Mouse (Mus musculus): ENCODE measurements at regions not wholly inside any gene's neighbourhood (a gene's known extent, or its start where the extent isn't known, plus 50 kb on each side); places are given as distances from the start of the nearest gene placed in this dataset.
A peak's percentile ranks its signal among the peaks of the same experiment; 100 is the strongest.

DNA sequence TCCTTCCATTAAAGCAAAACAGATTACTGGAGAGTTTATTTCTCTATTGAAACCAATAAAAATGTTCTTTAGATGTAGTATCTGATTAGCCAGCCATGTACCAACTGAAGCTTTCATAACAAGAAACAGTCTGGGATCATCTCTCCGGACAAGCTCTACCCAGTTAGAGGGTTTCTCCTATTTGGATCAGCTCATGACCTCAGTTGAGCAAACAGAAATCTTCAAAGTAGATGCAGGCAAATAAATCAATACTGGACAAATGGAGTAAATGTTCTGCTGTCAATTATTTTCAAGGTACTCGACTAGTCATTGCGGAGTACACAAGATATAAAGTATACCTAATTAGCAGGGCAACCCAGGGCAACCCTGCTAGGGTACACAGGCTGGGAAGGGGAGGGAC lies 67.4 kb downstream of the Avpr1a start:
- ATAC-seq (replicated peaks; ENCODE audit: low FRiP score, low TSS enrichment, poor library complexity, severe bottlenecking), result no peak

DNA sequence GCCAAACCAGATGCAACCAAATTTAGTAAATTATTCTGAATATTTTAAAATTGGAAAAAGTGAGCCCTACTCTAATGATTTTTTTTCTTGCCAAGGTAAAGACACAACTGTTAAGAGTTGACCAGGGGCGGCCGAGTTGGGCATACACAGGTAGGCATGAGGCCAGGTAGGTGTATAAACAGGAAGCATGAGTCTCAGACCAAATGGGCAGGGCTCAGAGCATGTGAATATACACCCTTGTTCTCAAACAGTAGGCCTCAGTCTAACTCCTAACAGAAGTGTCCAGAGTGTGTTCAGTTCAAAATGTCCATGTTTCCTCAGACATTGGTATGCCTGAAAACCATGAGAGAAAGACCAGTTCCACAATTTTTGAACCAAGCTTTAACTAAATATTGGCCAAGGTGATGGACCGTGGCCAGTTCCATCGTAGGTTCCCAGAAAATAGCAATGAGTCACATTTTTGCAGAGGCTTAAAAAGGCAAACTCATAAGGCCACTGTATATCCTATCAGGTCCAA lies 71.0 kb downstream of the Avpr1a start:
- ATAC-seq (replicated peaks; ENCODE audit: low FRiP score, low TSS enrichment, poor library complexity, severe bottlenecking), result no peak

DNA sequence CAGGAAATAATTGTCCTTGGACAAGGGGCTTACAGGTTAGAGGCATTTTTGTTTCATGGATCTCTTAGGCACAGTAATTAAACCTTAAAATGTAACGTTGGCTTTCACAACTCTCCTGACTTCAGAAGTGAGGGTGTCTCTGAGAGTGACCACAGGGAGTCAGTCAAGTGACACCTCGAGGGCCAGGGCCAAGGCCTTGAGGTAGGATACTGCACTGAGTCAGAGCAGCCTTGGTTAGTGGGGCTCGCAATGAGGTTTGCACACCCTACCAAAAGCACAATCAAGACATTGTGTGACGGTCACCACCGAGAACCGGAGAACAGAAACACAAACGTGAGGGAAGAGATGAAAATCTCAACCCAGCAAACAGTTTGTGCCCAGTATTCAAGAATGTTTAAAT lies 71.7 kb downstream of the Avpr1a start:
- no peak for ATAC-seq (replicated peaks; ENCODE audit: low FRiP score, low TSS enrichment, poor library complexity, severe bottlenecking)

DNA sequence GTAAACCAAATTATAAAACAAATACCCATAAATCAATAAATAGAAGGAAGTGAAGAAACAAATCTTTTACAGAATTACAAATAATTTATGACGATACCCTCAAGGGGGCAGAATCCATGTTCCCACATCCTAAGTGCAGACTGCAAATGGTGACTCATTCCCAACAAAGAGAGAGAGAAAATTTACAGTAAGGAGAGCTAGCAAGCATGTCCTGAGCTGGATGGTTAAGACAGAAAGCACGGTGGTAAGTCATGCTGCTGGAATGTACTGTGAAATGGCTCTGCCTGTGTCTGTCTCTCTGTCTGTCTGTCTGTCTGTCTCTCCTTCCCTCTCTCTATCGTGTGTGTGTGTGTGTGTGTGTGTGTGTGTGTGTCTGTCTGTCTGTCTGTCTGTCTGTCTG lies 74.3 kb downstream of the Avpr1a start:
- ATAC-seq (replicated peaks; ENCODE audit: low FRiP score, low TSS enrichment, poor library complexity, severe bottlenecking), result no peak

DNA sequence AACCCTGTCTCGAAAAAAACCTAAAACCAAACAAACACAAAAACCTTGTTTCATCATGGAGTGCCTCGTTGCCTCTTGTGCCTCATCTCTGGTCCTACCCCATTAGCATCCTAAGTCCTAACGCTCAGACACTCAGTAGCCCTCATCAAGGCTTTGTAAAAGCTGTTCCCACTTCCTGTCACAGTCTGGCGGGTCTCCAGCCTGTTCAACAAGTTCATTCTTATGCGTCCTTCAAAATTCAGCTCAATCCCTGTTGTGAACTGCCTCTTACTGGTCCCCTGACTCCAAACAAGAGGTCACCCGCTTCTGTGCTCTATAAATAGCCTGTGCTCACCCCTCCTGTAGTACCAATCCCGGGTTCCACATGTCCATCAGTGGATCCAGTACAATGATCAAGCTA lies 77.1 kb downstream of the Avpr1a start:
- no peak for ATAC-seq (replicated peaks; ENCODE audit: low FRiP score, low TSS enrichment, poor library complexity, severe bottlenecking)

DNA sequence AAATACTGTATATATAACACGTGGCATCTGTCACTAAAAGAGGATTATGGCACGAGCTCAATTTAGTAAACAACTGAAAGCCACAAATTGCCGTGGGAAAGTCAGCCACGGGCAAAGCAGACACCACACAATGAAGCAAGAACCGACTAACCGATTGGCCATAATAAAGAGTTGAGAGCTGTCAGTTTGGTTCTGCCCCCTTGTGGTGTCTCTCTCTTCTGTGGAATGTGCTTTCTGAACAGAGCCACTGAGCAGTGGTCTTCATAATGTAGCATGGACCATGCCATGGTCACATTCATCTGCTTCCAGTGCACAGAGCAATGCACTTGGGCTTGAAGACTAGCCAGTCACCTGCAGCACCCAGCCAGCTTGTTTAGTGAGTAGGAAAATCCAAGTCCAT lies 77.5 kb downstream of the Avpr1a start:
- ATAC-seq (replicated peaks; ENCODE audit: low FRiP score, low TSS enrichment, poor library complexity, severe bottlenecking), result no peak

DNA sequence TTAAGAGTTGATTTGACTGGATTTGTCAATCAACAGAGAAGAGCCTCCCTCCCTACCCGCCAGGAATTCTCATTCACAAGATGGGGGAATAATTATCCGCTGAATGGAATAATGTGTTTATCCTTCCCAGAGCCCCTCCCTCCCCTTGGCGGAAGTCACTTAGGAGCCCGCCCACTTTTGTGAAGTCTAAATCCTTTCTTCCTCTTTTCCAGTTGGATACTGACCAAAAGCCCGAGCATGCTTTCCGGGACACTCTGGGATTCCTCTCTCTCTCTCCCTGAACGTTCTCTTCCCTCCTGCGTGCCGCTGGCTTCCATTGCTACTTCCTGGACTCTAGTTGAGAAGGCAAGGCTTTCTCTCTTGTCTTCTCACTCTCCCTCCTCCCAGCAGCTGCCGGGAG lies 79.9 kb downstream of the Avpr1a start:
- no peak for ATAC-seq (replicated peaks; ENCODE audit: low FRiP score, low TSS enrichment, poor library complexity, severe bottlenecking)

DNA sequence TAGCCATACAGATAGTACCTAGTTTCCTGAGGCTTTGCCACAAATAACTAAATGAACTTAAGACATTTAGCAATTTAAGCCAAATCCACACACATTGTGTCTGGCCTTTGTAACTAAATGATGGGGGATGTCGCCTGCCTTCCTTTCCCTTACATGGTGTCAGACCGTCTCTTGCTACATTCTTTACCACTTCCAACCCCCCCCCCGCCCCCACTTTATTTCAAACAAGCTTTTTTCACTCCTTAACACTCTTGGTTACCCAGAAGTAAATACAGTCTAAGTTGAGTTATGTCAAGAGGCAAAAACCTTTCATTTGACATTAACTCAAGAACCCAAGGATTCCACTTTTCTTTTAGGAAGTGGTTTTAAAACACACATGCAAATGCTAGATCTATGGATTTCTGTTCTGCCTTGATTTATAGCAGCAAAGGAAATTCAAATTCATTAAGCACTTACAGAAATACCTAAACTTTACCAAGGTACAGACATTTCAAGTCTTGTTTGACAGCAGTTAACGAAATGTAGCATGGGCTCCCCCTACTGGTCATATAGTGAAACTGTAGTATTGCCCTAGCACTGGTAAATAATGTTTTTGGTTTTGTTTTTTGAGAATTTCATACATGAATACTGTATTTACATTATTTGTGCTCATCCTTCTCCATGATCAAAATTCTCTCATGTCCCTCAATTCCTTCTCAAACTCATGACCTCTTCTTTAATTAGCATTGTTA lies 80.8 kb downstream of the Avpr1a start:
- ATAC-seq (replicated peaks; ENCODE audit: low FRiP score, low TSS enrichment, poor library complexity, severe bottlenecking), result peak; percentile 81

DNA sequence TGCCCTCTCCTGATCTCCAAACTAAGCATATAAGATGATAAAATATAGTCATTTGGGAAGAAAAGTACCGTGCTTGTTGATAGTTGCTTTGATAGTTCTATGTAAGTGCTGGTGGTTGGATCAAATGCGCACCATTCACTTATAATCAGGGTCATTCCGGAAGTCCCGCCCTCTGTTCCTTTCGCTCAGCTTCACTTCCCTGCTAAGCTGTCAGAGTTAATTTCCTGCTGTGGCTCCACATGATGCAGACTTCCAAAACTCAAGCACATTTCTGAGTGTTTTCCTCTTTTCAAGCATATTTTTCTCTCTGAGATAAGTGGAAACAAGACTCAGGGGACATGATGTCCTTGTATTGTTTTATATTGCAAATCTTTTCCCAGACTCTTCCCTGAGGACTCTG lies 86.4 kb downstream of the Avpr1a start:
- ATAC-seq (replicated peaks; ENCODE audit: low FRiP score, low TSS enrichment, poor library complexity, severe bottlenecking), result no peak

DNA sequence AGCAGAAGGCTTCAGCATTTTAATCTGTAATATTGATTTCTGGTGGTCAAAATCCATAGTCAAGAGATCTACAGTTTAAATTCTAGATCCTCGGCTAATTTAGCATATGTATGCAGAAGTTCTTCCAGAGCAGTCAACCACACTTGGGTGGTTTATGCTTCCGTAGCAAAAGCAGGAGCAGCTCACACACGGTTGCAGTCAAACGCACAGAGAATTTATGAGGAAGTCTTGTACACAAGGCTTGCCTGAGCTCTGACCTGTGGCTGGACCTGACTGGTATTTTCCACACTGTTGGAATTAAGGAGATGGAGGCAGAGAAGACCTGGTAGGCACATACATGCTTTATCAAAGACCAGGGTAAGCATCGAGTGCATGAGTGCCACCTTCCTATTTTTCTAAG lies 86.8 kb downstream of the Avpr1a start:
- no peak for ATAC-seq (replicated peaks; ENCODE audit: low FRiP score, low TSS enrichment, poor library complexity, severe bottlenecking)

DNA sequence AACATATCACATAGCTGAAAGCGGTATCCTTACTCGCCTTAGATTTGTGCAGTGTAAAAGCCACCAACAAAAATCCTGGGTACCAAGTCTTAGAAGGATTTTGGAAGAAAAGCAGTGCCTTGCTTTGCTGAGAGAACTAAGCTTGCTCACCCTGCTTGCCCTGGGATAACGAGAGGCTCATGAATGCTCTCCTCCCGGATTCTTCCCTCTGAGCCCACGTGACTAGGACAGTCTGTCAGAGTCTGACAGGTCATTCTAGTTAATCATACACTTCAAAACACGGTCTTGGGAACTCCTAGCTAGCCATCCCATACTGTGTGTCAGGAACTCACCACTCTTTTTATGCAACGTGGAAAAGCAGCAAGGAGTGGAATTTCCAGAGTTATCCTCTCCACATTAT lies 91.4 kb downstream of the Avpr1a start:
- no peak for ATAC-seq (replicated peaks; ENCODE audit: low FRiP score, low TSS enrichment, poor library complexity, severe bottlenecking)

DNA sequence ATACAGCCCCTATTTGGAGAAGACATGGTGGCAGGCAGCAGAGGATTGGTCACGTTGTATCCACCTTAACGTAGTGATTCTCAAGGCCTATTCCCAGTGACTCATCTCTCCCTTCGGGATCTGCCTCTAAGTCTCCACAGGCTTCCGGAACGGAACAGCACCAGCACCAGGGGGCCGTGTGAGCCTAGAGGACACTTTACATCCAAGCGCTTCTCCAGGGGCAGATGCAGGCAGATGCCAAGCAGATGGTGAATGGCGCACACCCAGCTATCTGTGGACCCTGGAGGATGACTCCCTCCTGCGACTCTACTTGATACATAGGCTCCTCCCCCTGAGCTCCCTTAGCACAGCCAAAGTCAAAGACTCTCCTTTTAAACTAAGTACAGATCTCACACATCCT lies 94.3 kb downstream of the Avpr1a start:
- ATAC-seq (replicated peaks; ENCODE audit: low FRiP score, low TSS enrichment, poor library complexity, severe bottlenecking), result no peak

DNA sequence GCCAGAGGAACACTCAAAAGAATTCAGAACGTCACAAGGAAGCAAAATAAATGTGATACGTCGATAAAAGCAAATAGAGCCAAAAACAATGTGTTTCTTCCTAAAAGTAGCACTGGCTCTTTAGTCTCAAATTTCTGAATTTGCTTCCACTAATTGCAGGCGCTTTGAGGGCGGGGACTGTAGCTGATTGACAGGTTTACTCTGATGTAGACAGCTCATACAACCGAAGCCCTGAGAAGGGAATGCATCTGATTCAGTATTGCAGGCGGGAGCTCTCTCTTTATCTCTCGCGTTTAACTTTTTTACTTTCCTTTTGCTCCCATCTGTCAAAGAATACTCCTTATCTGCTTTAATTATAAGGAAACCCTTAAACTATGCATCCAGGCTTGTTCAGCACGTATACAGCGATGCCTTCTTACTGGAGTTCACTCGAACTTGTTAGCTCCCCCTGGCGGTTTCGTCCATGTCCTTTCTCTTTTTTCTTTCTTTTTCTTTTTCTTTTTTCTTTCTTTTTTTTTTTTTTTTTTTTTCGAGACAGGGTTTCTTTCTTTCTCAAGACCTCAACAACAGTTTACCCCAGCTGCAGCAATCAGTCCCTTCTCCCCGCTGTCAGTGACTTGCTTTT lies 95.9 kb downstream of the Avpr1a start:
- ATAC-seq (replicated peaks; ENCODE audit: low FRiP score, low TSS enrichment, poor library complexity, severe bottlenecking), result peak; percentile 91

DNA sequence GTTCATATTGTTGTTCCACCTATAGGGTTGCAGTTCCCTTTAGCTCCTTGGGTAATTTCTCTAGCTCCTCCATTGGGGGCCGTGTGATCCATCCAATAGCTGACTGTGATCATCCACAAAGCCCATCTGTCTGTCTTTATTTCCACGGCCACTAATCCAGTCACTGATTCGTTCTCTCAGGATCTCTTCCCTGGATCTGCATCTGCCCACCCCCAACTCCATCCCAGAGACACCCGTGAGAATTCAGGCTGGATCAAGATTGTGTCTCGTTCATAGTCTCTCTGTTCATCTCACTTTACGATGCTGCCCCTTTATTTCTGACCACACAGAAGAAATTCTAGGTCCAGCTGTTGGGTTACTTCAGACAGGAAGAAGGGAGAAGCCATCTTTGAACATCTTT lies 96.7 kb downstream of the Avpr1a start:
- no peak for ATAC-seq (replicated peaks; ENCODE audit: low FRiP score, low TSS enrichment, poor library complexity, severe bottlenecking)

DNA sequence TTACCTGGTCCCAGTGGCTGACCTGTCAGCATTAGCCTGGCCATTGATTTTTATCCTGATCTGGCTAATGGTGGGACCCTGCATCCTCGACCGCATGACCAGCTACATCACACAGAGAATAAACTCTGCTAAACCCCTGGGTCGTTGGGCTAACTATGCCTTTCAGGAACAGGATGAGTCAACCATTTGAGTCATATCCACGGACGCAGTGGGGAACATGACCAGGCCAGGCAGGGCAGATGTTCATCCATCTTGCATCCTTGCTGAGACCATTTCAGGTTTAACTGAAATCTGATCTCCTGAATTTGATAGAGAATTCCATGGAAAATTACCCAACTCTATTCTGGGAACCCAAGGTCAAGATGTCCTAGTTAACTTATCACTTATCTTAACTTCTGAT lies 103.3 kb downstream of the Avpr1a start:
- no peak for ATAC-seq (replicated peaks; ENCODE audit: low FRiP score, low TSS enrichment, poor library complexity, severe bottlenecking)

DNA sequence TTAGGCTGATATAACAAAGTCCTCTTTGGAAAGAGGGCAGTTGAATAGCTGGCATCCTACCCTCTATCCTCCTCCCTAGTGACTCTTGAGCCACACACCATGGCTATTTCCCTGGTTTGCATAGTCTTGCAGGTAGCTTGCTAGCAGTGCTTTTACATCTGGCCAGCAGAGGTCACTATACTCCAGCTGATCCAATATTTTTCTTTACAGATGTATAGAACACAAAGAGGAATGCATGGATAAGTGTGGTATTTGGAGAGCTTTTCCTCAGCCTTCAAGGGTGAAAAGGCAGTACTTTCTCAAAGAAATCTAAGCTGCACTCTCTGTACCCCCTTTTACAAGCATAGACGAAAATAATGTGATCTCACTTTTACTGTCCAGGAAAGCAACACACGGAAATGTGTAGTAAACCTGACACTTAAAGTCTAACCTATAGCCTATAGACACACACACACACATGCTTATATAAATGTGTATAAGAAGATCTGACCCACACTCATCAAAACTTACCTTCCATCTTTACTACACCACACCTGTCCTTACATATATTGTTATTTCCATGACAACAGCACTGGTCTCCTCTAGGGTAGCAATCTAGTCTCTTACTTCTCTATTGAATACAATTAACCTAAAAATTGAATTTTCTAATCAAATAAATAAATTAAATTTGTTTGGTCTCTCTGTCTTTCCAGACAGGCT lies 105.0 kb downstream of the Avpr1a start:
- peak; percentile 92 for ATAC-seq (replicated peaks; ENCODE audit: low FRiP score, low TSS enrichment, poor library complexity, severe bottlenecking)

DNA sequence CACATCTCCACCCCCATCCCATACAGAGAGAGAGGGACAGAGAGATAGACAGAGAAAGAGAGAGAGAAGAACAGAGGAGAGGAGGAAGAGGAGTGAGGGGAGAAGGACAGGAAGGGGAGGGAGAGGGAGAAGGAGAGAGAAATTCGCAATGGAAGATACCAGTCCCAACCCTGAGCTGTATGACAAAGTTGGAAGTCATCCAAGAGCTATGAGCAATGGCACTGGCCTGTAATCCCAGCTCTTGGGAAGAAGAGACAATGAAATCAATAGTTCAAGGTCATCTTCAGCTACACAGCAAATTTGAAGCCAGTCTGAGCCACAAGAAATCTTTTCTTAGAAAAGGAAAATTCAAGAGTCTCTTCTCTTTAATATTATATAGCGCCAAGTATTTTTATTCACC lies 105.6 kb downstream of the Avpr1a start:
- no peak for ATAC-seq (replicated peaks; ENCODE audit: low FRiP score, low TSS enrichment, poor library complexity, severe bottlenecking)

DNA sequence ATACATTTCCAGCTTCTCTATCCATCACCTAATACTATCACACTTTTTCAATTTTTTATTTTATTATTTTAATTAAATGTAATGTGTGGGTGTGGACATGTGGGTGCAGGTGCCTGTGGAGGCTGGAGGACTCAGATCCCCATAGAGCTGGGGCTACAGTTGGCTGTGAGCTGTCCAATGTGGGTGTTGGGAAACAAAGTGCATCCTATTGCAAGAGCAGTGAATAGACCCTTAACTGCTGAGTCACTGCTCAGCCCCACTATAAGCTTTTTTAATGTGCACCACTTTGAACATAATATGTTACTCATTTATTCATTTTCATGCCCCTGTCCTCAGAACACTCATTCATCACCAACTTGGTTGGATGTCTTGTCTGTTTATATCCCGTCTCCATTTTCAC lies 110.4 kb downstream of the Avpr1a start:
- no peak for ATAC-seq (replicated peaks; ENCODE audit: low FRiP score, low TSS enrichment, poor library complexity, severe bottlenecking)

DNA sequence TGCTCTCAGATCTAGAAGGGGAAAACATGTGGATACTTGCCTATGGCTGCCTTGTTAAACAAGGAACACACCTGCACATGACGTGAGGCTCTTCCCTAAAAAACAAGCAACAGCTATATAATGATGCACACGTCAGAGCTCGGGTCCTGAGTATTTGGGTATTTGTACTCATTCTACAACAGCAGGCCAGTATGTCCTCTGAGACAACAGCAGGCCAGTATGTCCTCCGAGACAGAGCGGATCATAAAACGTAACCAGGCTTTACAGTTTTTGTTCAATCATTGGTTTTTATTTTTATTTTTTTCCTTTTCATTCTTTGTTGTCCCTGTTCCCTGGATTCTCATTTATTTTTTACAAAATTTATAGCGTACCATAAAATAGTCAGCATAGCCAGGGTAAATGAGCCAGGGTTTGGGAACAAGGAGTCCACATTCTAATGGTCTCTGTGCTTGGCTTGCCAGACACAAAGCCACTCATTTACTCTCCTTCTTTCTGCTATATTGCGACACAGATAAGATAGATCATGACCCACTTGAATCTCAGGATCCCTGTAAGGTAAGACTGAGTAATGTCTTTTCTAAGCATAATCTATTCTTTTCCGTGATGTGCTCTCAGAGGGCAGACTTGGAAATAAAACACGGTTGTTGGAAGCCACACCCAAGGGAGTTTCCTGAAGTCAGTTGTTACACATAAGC lies 111.8 kb downstream of the Avpr1a start:
- ATAC-seq (replicated peaks; ENCODE audit: low FRiP score, low TSS enrichment, poor library complexity, severe bottlenecking), result no peak

DNA sequence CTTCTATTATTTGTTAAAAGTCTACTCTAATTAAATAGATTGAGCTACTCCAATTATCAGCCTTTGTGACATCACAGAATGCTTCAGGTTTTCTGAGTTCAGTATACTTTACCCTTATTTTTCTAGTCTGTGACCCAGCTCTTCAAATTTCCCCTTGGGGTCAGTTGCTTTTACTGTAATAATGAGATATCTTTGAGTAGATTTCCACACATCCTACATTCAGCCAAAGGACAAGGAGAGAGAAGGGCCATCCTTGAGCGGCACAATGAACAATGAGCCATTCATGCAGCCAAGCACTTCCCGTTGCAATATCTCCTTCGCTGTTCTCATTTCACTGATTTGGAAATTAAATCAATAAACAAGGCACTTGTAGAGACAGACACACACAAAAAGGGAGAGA lies 113.6 kb downstream of the Avpr1a start:
- ATAC-seq (replicated peaks; ENCODE audit: low FRiP score, low TSS enrichment, poor library complexity, severe bottlenecking), result no peak

Measured in megakaryocyte-erythroid progenitor cell, adult 5-6 weeks (primary cell).